Mouse (Mus musculus): ENCODE data around the gene Eml3. TPM values are rescaled to one million over a fixed set of nuclear protein-coding genes. Genes with fewer than 3 reads are reported as not detected.

Eml3 gene
- polyA plus RNA-seq, 1 experiment = 28.2 TPM

GRCm38 (mm10) chr19:8944062-8944461 lies 14.7 kb downstream of the Eml3 start:
- no peak overlapping the region for H3K27ac ChIP-seq (ENCODE audit: insufficient read depth, low read length)
- peaks cover 6% of the 10 kb centered on the region for H3K4me1 ChIP-seq (ENCODE audit: control insufficient read depth, insufficient read depth, low read length)
- TF ChIP-seq POLR2A (IDR thresholded peaks at IDR 0.05; ENCODE audit: low read depth, low read length) (no peak), CTCF (IDR thresholded peaks at IDR 0.05; ENCODE audit: borderline replicate concordance, insufficient read depth, low read length) (no peak)
- peak overlapping the region; percentile 55 for H3K4me3 ChIP-seq (ENCODE audit: insufficient read depth, low read length)

- Histone ChIP-seq H3K4me3 (ENCODE audit: insufficient read depth, low read length) (peak overlapping the region; percentile 34), H3K4me1 (ENCODE audit: control insufficient read depth, insufficient read depth, low read length) (peaks cover 6% of the 10 kb centered on the region), H3K27ac (ENCODE audit: insufficient read depth, low read length) (no peak overlapping the region; the same call in 1 of the 2 replicates)
- TF ChIP-seq POLR2A (IDR thresholded peaks at IDR 0.05; ENCODE audit: low read depth, low read length) (no peak), CTCF (IDR thresholded peaks at IDR 0.05; ENCODE audit: borderline replicate concordance, insufficient read depth, low read length) (no peak)
Measured at GRCm38 (mm10) chr19:8944750-8945149, 15.4 kb downstream of the Eml3 start.

GRCm38 (mm10) chr19:8945251-8945650 lies 15.9 kb downstream of the Eml3 start:
- TF ChIP-seq POLR2A (IDR thresholded peaks at IDR 0.05; ENCODE audit: low read depth, low read length) (no peak), CTCF (IDR thresholded peaks at IDR 0.05; ENCODE audit: borderline replicate concordance, insufficient read depth, low read length) (no peak)
- peaks cover 6% of the 10 kb centered on the region for H3K4me1 ChIP-seq (ENCODE audit: control insufficient read depth, insufficient read depth, low read length)
- no peak overlapping the region; the same call in 1 of the 2 replicates for H3K27ac ChIP-seq (ENCODE audit: insufficient read depth, low read length)
- H3K4me3 ChIP-seq (ENCODE audit: insufficient read depth, low read length) = peak overlapping the region; percentile 34

DNA sequence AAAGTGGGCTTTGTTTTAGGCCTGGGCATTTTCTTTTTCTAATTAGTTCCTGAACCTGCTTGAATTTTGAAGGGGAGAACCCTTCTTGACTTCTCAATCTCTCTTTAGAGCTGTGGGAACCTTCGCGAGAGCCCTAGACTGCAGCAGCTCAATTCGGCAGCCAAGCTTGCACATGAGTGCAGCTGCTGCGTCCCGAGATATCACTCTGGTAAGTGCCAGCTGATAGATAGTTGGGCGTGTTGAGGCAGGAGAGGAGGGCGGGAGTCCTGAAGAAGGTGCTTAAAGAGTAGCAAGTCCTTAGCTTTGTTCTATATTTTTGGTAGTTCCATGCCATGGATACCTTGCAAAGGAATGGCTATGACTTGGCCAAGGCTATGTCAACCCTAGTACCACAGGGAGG lies 17.6 kb downstream of the Eml3 start:
- TF ChIP-seq CTCF (IDR thresholded peaks at IDR 0.05; ENCODE audit: borderline replicate concordance, insufficient read depth, low read length) = no peak
- no peak for TF ChIP-seq POLR2A (IDR thresholded peaks at IDR 0.05; ENCODE audit: low read depth, low read length)
- Histone ChIP-seq H3K4me3 (ENCODE audit: insufficient read depth, low read length) (no peak overlapping the region), H3K27ac (ENCODE audit: insufficient read depth, low read length) (no peak overlapping the region)

GRCm38 (mm10) chr19:8950190-8950589 lies 20.8 kb downstream of the Eml3 start:
- H3K4me1 ChIP-seq (ENCODE audit: control insufficient read depth, insufficient read depth, low read length) = peaks cover 2% of the 10 kb centered on the region; the same call in 1 of the 2 replicates
- no peak overlapping the region for H3K27ac ChIP-seq (ENCODE audit: insufficient read depth, low read length)

More for the DNA sequence above, 17.6 kb downstream of the Eml3 start:
- peaks cover 2% of the 10 kb centered on the region; the same call in 1 of the 2 replicates for H3K4me1 ChIP-seq (ENCODE audit: control insufficient read depth, insufficient read depth, low read length)

DNA sequence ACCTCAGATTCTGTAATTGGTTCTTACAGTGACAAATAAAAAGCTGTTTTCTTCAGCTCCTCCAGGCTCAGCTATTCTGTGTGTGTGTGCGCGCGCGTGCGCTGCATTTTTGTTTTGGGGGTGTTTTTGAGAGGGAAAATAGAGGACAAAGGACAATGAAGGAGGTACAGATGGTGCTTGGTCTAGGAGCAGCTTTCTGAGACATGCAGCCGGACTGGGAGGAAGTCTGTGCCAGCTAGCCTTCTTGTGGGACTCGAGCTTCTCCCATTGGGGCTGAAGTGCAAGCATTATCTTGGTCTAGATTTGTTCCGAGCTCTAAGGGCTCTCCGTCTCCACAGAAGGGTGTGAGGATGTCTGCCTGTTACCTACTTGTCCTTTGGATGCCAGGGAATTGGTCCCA lies 22.9 kb downstream of the Eml3 start:
- H3K27ac ChIP-seq (ENCODE audit: insufficient read depth, low read length) = no peak overlapping the region
- TF ChIP-seq CTCF (IDR thresholded peaks at IDR 0.05; ENCODE audit: borderline replicate concordance, insufficient read depth, low read length) (no peak), POLR2A (IDR thresholded peaks at IDR 0.05; ENCODE audit: low read depth, low read length) (no peak)
- H3K4me1 ChIP-seq (ENCODE audit: control insufficient read depth, insufficient read depth, low read length) = 0 out of 2 replicates have a peak, but pooled peaks cover 2% of the 10 kb centered on the region
- no peak overlapping the region for H3K4me3 ChIP-seq (ENCODE audit: insufficient read depth, low read length)

More at GRCm38 (mm10) chr19:8950190-8950589, 20.8 kb downstream of the Eml3 start:
- TF ChIP-seq POLR2A (IDR thresholded peaks at IDR 0.05; ENCODE audit: low read depth, low read length) (no peak), CTCF (IDR thresholded peaks at IDR 0.05; ENCODE audit: borderline replicate concordance, insufficient read depth, low read length) (no peak)
- no peak overlapping the region for H3K4me3 ChIP-seq (ENCODE audit: insufficient read depth, low read length)

- Histone ChIP-seq H3K4me1 (ENCODE audit: control insufficient read depth, insufficient read depth, low read length) (0 out of 2 replicates have a peak, but pooled peaks cover 2% of the 10 kb centered on the region), H3K27ac (ENCODE audit: insufficient read depth, low read length) (peak within 1 kb of the TSS; percentile 70), H3K4me3 (ENCODE audit: insufficient read depth, low read length) (peak within 1 kb of the TSS; percentile 96)
- no peak for TF ChIP-seq CTCF (IDR thresholded peaks at IDR 0.05; ENCODE audit: borderline replicate concordance, insufficient read depth, low read length)
- TF ChIP-seq POLR2A (IDR thresholded peaks at IDR 0.05; ENCODE audit: low read depth, low read length) = peak; percentile 85
Measured at GRCm38 (mm10) chr19:8953135-8954039, 24.0 kb downstream of the Eml3 start, which contains the start of gene Tut1. Tut1 (plus strand) TSS chr19:8953847.

GRCm38 (mm10) chr19:8954171-8954570 lies 24.8 kb downstream of the Eml3 start:
- TF ChIP-seq CTCF (IDR thresholded peaks at IDR 0.05; ENCODE audit: borderline replicate concordance, insufficient read depth, low read length) (no peak), POLR2A (IDR thresholded peaks at IDR 0.05; ENCODE audit: low read depth, low read length) (no peak)
- Histone ChIP-seq H3K4me3 (ENCODE audit: insufficient read depth, low read length) (peak overlapping the region; percentile 96), H3K27ac (ENCODE audit: insufficient read depth, low read length) (peak overlapping the region; percentile 70), H3K4me1 (ENCODE audit: control insufficient read depth, insufficient read depth, low read length) (0 out of 2 replicates have a peak, but pooled peaks cover 2% of the 10 kb centered on the region)

DNA sequence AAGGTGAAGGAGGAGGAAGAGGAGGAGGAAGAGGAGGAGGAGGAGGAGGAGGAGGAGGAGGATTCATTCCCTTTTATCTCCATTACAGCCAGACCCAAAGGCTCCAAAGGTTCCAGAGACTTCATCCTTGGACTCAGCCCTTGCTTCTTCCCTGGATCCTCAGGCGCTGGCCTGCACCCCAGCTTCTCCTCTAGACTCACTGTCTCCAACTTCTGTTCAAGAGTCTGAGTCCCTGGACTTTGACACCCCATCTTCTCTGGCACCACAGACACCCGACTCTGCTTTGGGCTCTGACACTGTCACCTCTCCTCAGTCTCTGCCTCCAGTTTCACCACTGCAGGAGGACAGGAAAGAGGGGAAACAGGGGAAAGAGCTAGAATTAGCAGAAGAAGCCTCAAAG lies 32.9 kb downstream of the Eml3 start:
- Histone ChIP-seq H3K4me3 (ENCODE audit: insufficient read depth, low read length) (no peak overlapping the region), H3K27ac (ENCODE audit: insufficient read depth, low read length) (no peak overlapping the region), H3K4me1 (ENCODE audit: control insufficient read depth, insufficient read depth, low read length) (peaks cover 5% of the 10 kb centered on the region)
- TF ChIP-seq CTCF (IDR thresholded peaks at IDR 0.05; ENCODE audit: borderline replicate concordance, insufficient read depth, low read length) (no peak), POLR2A (IDR thresholded peaks at IDR 0.05; ENCODE audit: low read depth, low read length) (no peak)

DNA sequence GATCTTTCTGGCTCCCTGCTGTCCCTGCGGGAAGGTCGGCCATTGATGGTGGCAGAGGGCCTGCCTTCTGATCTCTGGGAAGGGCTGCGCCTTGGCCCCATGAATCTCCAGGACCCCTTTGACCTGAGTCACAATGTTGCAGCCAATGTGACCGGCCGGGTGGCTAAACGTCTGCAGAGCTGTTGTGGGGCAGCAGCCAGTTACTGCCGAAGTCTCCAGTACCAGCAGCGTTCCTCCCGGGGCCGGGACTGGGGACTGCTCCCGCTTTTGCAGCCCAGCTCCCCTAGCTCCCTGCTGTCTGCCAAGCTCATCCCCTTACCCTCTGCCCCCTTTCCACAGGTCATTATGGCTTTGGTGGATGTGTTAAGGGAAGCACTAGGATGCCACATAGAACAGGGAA lies 35.7 kb downstream of the Eml3 start:
- TF ChIP-seq CTCF (IDR thresholded peaks at IDR 0.05; ENCODE audit: borderline replicate concordance, insufficient read depth, low read length) = no peak
- Histone ChIP-seq H3K4me3 (ENCODE audit: insufficient read depth, low read length) (no peak overlapping the region), H3K4me1 (ENCODE audit: control insufficient read depth, insufficient read depth, low read length) (peaks cover 5% of the 10 kb centered on the region), H3K27ac (ENCODE audit: insufficient read depth, low read length) (no peak overlapping the region)

Data from embryonic fibroblast, embryonic 13.5 days (primary cell).